Mouse (Mus musculus) right cerebral cortex, postnatal 4 days (tissue): ENCODE data around the gene Zfp950.
A peak's percentile ranks its signal among the peaks of the same experiment; 100 is the strongest.

Experiments
- DNase-seq: peaks from one replicate; pipeline ENCODE4 v3.0.0-alpha.2; 2022

The Zfp950 gene

GRCm38 (mm10) chr19:61056783-61057410 is 83.7 kb downstream of the Zfp950 start:
- DNase-seq: no peak

GRCm38 (mm10) chr19:61052786-61053185 is 87.9 kb downstream of the Zfp950 start:
- DNase-seq: no peak

GRCm38 (mm10) chr19:61052008-61052407 is 88.6 kb downstream of the Zfp950 start:
- DNase-seq: no peak

GRCm38 (mm10) chr19:61051151-61051550 is 89.5 kb downstream of the Zfp950 start:
- no peak for DNase-seq

GRCm38 (mm10) chr19:61049413-61049812 is 91.2 kb downstream of the Zfp950 start:
- no peak for DNase-seq

- DNase-seq: peak; percentile 3
Measured at GRCm38 (mm10) chr19:61048646-61049045, 92.0 kb downstream of the Zfp950 start.

GRCm38 (mm10) chr19:61039151-61039550 is 101.5 kb downstream of the Zfp950 start:
- no peak for DNase-seq

GRCm38 (mm10) chr19:61031570-61031969 is 109.1 kb downstream of the Zfp950 start:
- DNase-seq: no peak

GRCm38 (mm10) chr19:61021939-61022566 is 118.6 kb downstream of the Zfp950 start:
- DNase-seq: no peak

GRCm38 (mm10) chr19:61021502-61021901 is 119.1 kb downstream of the Zfp950 start:
- DNase-seq: no peak

GRCm38 (mm10) chr19:61017477-61018266 is 123.0 kb downstream of the Zfp950 start:
- no peak for DNase-seq

GRCm38 (mm10) chr19:61009266-61009665 is 131.4 kb downstream of the Zfp950 start:
- no peak for DNase-seq
